Mouse (Mus musculus) MEL (cell line): ENCODE results near the gene Elobl. TPM values are rescaled to one million over a fixed set of nuclear protein-coding genes. Genes with fewer than 3 reads are reported as not detected.
"Not testable (repeated sequence)": the region's sequence is repeated elsewhere in the genome, so short reads cannot be mapped to it uniquely, and the experiment has no call there.

Source experiments
- DNase-seq: peaks from one replicate; pipeline ENCODE4 v3.0.0; 2011; ENCODE audit warnings: low read depth, low spot score
- H3K27ac ChIP-seq: 2 replicates; pipeline ENCODE4 v1.5.1; 2012; ENCODE audit warnings: low read depth, mild to moderate bottlenecking, control low read depth, low read length, moderate library complexity; ENCODE audit not compliant: control insufficient read depth
- H3K27me3 ChIP-seq, 2 experiments: fragments of 150-350 bp in 1 of 2; sonication (generic) in 1 of 2; 2 replicates each; pipeline ENCODE4 v1.6.1; 2012; ENCODE audit warnings: low read length in 2 of 2, mild to moderate bottlenecking in 2 of 2, improper control_type of control experiment in 1 of 2, moderate library complexity in 1 of 2; ENCODE audit not compliant: insufficient read depth in 2 of 2, control insufficient read depth in 1 of 2
- H3K36me3 ChIP-seq, 2 experiments: 2 replicates each; pipeline ENCODE4 v1.6.1; 2012 to 2014; ENCODE audit warnings: low read length in 2 of 2, improper control_type of control experiment in 1 of 2, inconsistent platforms in 1 of 2, mild to moderate bottlenecking in 1 of 2; ENCODE audit not compliant: insufficient read depth in 2 of 2, control insufficient read depth in 1 of 2
- H3K4me1 ChIP-seq, 2 experiments: fragments of 150-350 bp in 1 of 2; sonication (generic) in 1 of 2; 2 replicates each; pipeline ENCODE4 v1.6.1; 2012; ENCODE audit warnings: low read length in 2 of 2, improper control_type of control experiment in 1 of 2, mild to moderate bottlenecking in 1 of 2; ENCODE audit not compliant: insufficient read depth in 2 of 2, control insufficient read depth in 1 of 2
- H3K4me3 ChIP-seq, 2 experiments: fragments of 150-350 bp in 1 of 2; sonication (generic) in 1 of 2; 2 replicates each; pipeline ENCODE4 v1.5.1; 2012; ENCODE audit warnings: low read depth in 2 of 2, low read length in 2 of 2, mild to moderate bottlenecking in 2 of 2, moderate library complexity in 2 of 2, control low read depth in 1 of 2, improper control_type of control experiment in 1 of 2; ENCODE audit not compliant: control insufficient read depth in 1 of 2, insufficient read depth in 1 of 2
- H3K79me2 ChIP-seq: 2 replicates; pipeline ENCODE4 v1.6.1; 2012; ENCODE audit warnings: mild to moderate bottlenecking, low read length, moderate library complexity; ENCODE audit not compliant: control insufficient read depth, poor library complexity, insufficient read depth
- H3K9ac ChIP-seq: 2 replicates; pipeline ENCODE4 v1.6.1; 2012; ENCODE audit warnings: low read depth, mild to moderate bottlenecking, control low read depth, low read length, moderate library complexity; ENCODE audit not compliant: control insufficient read depth, poor library complexity, severe bottlenecking
- H3K9me3 ChIP-seq: fragments of 150-350 bp; sonication (generic); replicated peaks from 2 replicates; pipeline ENCODE4 v1.6.1; 2012; ENCODE audit warnings: mild to moderate bottlenecking, low read length, improper control_type of control experiment, moderate library complexity; ENCODE audit not compliant: insufficient read depth
- CHD1 ChIP-seq: IDR thresholded peaks from 2 replicates; pipeline ENCODE4 v1.6.1; 2012; ENCODE audit warnings: low read depth, mild to moderate bottlenecking, inconsistent platforms, low read length, improper control_type of control experiment
- CHD2 ChIP-seq: IDR thresholded peaks from 2 replicates; pipeline ENCODE4 v1.6.1; 2011; ENCODE audit warnings: low read length, improper control_type of control experiment
- CTCF ChIP-seq, 3 experiments: IDR thresholded peaks in 2 of 3; conservative IDR thresholded peaks in 1 of 3; 2 replicates each; pipeline ENCODE4 v1.5.1; 2011 to 2012; ENCODE audit warnings: low read length in 3 of 3, low read depth in 2 of 3, mild to moderate bottlenecking in 2 of 3, improper control_type of control experiment in 1 of 3, inconsistent platforms in 1 of 3, mixed read lengths in 1 of 3, moderate library complexity in 1 of 3; ENCODE audit not compliant: control insufficient read depth in 1 of 3, insufficient read depth in 1 of 3, poor library complexity in 1 of 3, severe bottlenecking in 1 of 3
- ELF1 ChIP-seq: IDR thresholded peaks from 2 replicates; pipeline ENCODE4 v1.6.1; 2014; ENCODE audit warnings: low read depth, mild to moderate bottlenecking, inconsistent platforms, low read length, improper control_type of control experiment, moderate library complexity
- EP300 ChIP-seq, 2 experiments: IDR thresholded peaks; 2 replicates each; pipeline ENCODE4 v1.6.1; 2011; ENCODE audit warnings: improper control_type of control experiment in 2 of 2, low read length in 2 of 2, low read depth in 1 of 2, mild to moderate bottlenecking in 1 of 2
- GABPA ChIP-seq: IDR thresholded peaks from 2 replicates; pipeline ENCODE4 v1.6.1; 2012; ENCODE audit warnings: low read depth, mild to moderate bottlenecking, inconsistent platforms, low read length, improper control_type of control experiment, moderate library complexity
- HCFC1 ChIP-seq: IDR thresholded peaks from 2 replicates; pipeline ENCODE4 v1.6.1; 2012; ENCODE audit warnings: low read depth, mild to moderate bottlenecking, inconsistent platforms, low read length, improper control_type of control experiment, moderate library complexity
- JUND ChIP-seq: IDR thresholded peaks from 2 replicates; pipeline ENCODE4 v1.6.1; 2011; ENCODE audit warnings: low read depth, mild to moderate bottlenecking, improper control_type of control experiment, low read length
- KAT2A ChIP-seq: conservative IDR thresholded peaks from 2 replicates; pipeline ENCODE4 v1.6.1; 2012; ENCODE audit warnings: low read depth, low read length, improper control_type of control experiment, inconsistent platforms
- MAFK ChIP-seq: IDR thresholded peaks from 2 replicates; pipeline ENCODE4 v1.6.1; 2011; ENCODE audit warnings: low read depth, mild to moderate bottlenecking, low read length, improper control_type of control experiment, borderline replicate concordance
- MAZ ChIP-seq: IDR thresholded peaks from 2 replicates; pipeline ENCODE4 v1.6.1; 2012; ENCODE audit warnings: low read depth, mild to moderate bottlenecking, inconsistent platforms, low read length, improper control_type of control experiment
- MEF2A ChIP-seq: IDR thresholded peaks from 2 replicates; pipeline ENCODE4 v1.6.1; 2014; ENCODE audit warnings: low read depth, mild to moderate bottlenecking, inconsistent platforms, low read length, improper control_type of control experiment; ENCODE audit not compliant: poor library complexity, insufficient replicate concordance, severe bottlenecking; ENCODE audit errors: extremely low read depth
- MXI1 ChIP-seq: IDR thresholded peaks from 2 replicates; pipeline ENCODE4 v1.6.1; 2011; ENCODE audit warnings: mild to moderate bottlenecking, low read depth, low read length, improper control_type of control experiment
- MYB ChIP-seq: IDR thresholded peaks from 2 replicates; pipeline ENCODE4 v1.6.1; 2011; ENCODE audit warnings: mild to moderate bottlenecking, low read depth, low read length, improper control_type of control experiment
- MYC ChIP-seq: IDR thresholded peaks from 2 replicates; pipeline ENCODE4 v1.6.1; 2011; ENCODE audit warnings: low read depth, mild to moderate bottlenecking, low read length, improper control_type of control experiment, moderate library complexity
- NELFE ChIP-seq: IDR thresholded peaks from 2 replicates; pipeline ENCODE4 v1.6.1; 2011; ENCODE audit warnings: low read depth, low read length, improper control_type of control experiment
- POLR2AphosphoS5 ChIP-seq: IDR thresholded peaks from 2 replicates; pipeline ENCODE4 v1.6.1; 2012; ENCODE audit warnings: low read depth, borderline replicate concordance, mild to moderate bottlenecking, inconsistent platforms, low read length, moderate library complexity, mixed read lengths
- SIN3A ChIP-seq: IDR thresholded peaks from 2 replicates; pipeline ENCODE4 v1.6.1; 2012; ENCODE audit warnings: low read length, improper control_type of control experiment, inconsistent platforms
- USF1 ChIP-seq: IDR thresholded peaks from 2 replicates; pipeline ENCODE4 v1.6.1; 2014; ENCODE audit warnings: low read depth, mild to moderate bottlenecking, inconsistent platforms, low read length, improper control_type of control experiment, moderate library complexity
- ZKSCAN1 ChIP-seq: IDR thresholded peaks from 2 replicates; pipeline ENCODE4 v1.6.1; 2012; ENCODE audit warnings: low read depth, mild to moderate bottlenecking, inconsistent platforms, low read length, improper control_type of control experiment, moderate library complexity
- ZMIZ1 ChIP-seq: IDR thresholded peaks from 2 replicates; pipeline ENCODE4 v1.6.1; 2012; ENCODE audit warnings: low read depth, mild to moderate bottlenecking, inconsistent platforms, low read length, improper control_type of control experiment, moderate library complexity
- ZNF384 ChIP-seq: IDR thresholded peaks from 2 replicates; pipeline ENCODE4 v1.6.1; 2012; ENCODE audit warnings: low read depth, mild to moderate bottlenecking, inconsistent platforms, low read length, improper control_type of control experiment
- polyA plus RNA-seq, 2 experiments: library from polyadenylated mRNA; stranded (reverse) in 1 of 2; unstranded in 1 of 2; fragments of >175 nt in 1 of 2; fragments of >200 nt in 1 of 2; gene quantifications; 2 replicates each; pipeline versions ENCODE4 v1.2.1 to v1.2.4; 2012; ENCODE audit warnings: low replicate concordance in 2 of 2, low read depth in 1 of 2; ENCODE audit not compliant: insufficient read length in 2 of 2, insufficient read depth in 1 of 2, missing spikeins in 1 of 2
- total RNA-seq: library from RNA; depleted of rRNA; stranded (reverse); fragments of 300-350 nt; gene quantifications from 2 replicates; pipeline ENCODE4 v1.2.3, GENCODE M21; 2012

The Elobl gene
- total and polyA plus RNA-seq, 3 experiments = 0.58 to 0.72 TPM; not detected in 1

GRCm38 (mm10) chr11:88998406-88998805, 31.7 kb upstream of the Elobl start:
- 0 out of 4 replicates have a peak, but pooled peaks of 1 of the 2 experiments have one; percentile 13 for TF ChIP-seq EP300 (IDR thresholded peaks at IDR 0.05; ENCODE audit: low read depth in 1 of 2, low read length in 2 of 2)
- TF ChIP-seq ZMIZ1 = no peak
- no peak for TF ChIP-seq JUND
- TF ChIP-seq MAZ = 0 out of 2 replicates have a peak, but pooled peaks have one; percentile 40
- peak; percentile 43; the same call in 1 of the 2 replicates for TF ChIP-seq SIN3A
- TF ChIP-seq ELF1 = no peak
- TF ChIP-seq MYB = no peak
- no peak for TF ChIP-seq MEF2A
- no peak for TF ChIP-seq ZNF384
- 0 out of 2 replicates have a peak, but pooled peaks have one; percentile 23 for TF ChIP-seq ZKSCAN1
- TF ChIP-seq NELFE = no peak
- no peak for TF ChIP-seq POLR2AphosphoS5
- no peak for TF ChIP-seq MAFK
- TF ChIP-seq CHD1 = peak; percentile 72; the same call in 1 of the 2 replicates
- TF ChIP-seq CHD2 = peak; percentile 44; the same call in 1 of the 2 replicates
- no peak for TF ChIP-seq KAT2A
- TF ChIP-seq USF1 = no peak
- TF ChIP-seq MYC = no peak
- no peak for TF ChIP-seq HCFC1
- Histone ChIP-seq H3K9ac (peak overlapping the region; percentile 97), H3K9me3 (no peaks in the 10 kb centered on the region), H3K36me3 (peaks cover 0 to 36% of the 10 kb centered on the region in 2 experiments), H3K4me3 (peak overlapping the region; percentile 91 to 99), H3K27me3 (no peaks in the 10 kb centered on the region), H3K79me2 (peaks cover 39% of the 10 kb centered on the region), H3K4me1 (peaks cover 16 to 48% of the 10 kb centered on the region in 2 experiments), H3K27ac (peak overlapping the region; percentile 32; the same call in 1 of the 2 replicates)
- DNase-seq = no peak

- Histone ChIP-seq H3K4me1 (peaks cover 16 to 39% of the 10 kb centered on the region in 2 experiments), H3K79me2 (peaks cover 30% of the 10 kb centered on the region), H3K36me3 (peaks cover 0 to 32% of the 10 kb centered on the region in 2 experiments; a peak in 3 of 4 replicates)
- not testable (repeated sequence) for H3K27ac ChIP-seq, H3K27me3 ChIP-seq, H3K9ac ChIP-seq, H3K9me3 ChIP-seq, H3K4me3 ChIP-seq
- DNase-seq = peak; percentile 46
- TF ChIP-seq MAZ (0 out of 2 replicates have a peak, but pooled peaks have one; percentile 51), CTCF (IDR thresholded peaks at IDR 0.05 in 2 of 3, conservative IDR thresholded peaks at IDR 0.05 in 1 of 3; ENCODE audit: control insufficient read depth in 1 of 3, insufficient read depth in 1 of 3, low read depth in 2 of 3, low read length in 3 of 3, poor library complexity in 1 of 3, severe bottlenecking in 1 of 3) (peak in 1 of 3 experiments; percentile 26; a peak in 1 of 6 replicates), ZNF384 (peak; percentile 79; the same call in 1 of the 2 replicates), SIN3A (0 out of 2 replicates have a peak, but pooled peaks have one; percentile 39), MAFK (peak; percentile 70; the same call in 1 of the 2 replicates), GABPA (peak; percentile 57; the same call in 1 of the 2 replicates), MXI1 (peak; percentile 52)
Measured at GRCm38 (mm10) chr11:88997343-88997742, 30.6 kb upstream of the Elobl start.
